Mouse (Mus musculus) WW6 (cell line): ENCODE data around the gene Etv4.

Experiments used
- DNase-seq: peaks from one replicate; pipeline ENCODE4 v3.0.0-alpha.2; 2013; ENCODE audit warnings: low read depth, low spot score

Etv4 gene

DNA sequence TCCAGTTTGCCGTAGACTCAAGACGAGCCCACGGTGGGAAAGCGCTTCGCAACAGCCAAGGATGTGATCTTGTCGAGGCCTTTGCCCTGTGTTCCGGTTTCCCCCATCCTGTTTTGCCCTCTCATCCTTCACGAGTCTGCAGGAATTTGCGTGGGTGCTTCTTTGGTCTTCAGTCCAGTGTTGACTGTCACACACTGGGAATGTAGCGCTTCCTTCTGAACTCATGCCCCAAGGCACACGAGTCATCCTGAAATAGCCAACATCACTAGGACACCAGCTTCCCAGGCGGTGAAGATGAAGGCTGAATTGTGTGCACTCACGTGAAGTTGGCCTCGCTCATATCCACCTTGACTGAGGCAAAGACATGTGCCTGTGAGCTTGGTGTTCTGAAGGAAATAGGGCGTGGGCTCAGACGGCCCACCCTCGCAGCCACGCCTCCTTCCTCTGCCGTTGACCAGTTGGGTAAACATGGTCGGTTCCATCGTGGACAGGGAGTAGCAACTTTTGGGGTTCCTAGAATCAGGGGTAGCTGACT, 65.1 kb downstream of the Etv4 start:
- DNase-seq = no peak
